Mouse (Mus musculus): ENCODE measurements around the gene Rassf1. TPM values are rescaled to one million over a fixed set of nuclear protein-coding genes. Genes with fewer than 3 reads are reported as not detected.

Gene Rassf1
- 10 to 100 TPM; 23.6 to 27.7 TPM for total RNA-seq (2021)
- long read RNA-seq, experiment 1, transcript Rassf1-201 (5 exons, 1,727 nt): major isoform, 34 of 39 reads
- long read RNA-seq, experiment 1, partial matches to known transcripts: 3 of 39 reads
- long read RNA-seq, experiment 1, other reads (novel, unspliced or antisense): 2 of 39 reads
- long read RNA-seq, experiment 2, transcript Rassf1-201 (5 exons, 1,727 nt): major isoform, 14 of 19 reads
- long read RNA-seq, experiment 2, partial matches to known transcripts: 1 of 19 reads
- long read RNA-seq, experiment 2, other reads (novel, unspliced or antisense): 3 of 19 reads

- peak; percentile 84 for DNase-seq
Measured at GRCm38 (mm10) chr9:107551117-107551889, at the start of gene Rassf1. TSS of gene Rassf1 (plus strand) at chr9:107551555.

DNA sequence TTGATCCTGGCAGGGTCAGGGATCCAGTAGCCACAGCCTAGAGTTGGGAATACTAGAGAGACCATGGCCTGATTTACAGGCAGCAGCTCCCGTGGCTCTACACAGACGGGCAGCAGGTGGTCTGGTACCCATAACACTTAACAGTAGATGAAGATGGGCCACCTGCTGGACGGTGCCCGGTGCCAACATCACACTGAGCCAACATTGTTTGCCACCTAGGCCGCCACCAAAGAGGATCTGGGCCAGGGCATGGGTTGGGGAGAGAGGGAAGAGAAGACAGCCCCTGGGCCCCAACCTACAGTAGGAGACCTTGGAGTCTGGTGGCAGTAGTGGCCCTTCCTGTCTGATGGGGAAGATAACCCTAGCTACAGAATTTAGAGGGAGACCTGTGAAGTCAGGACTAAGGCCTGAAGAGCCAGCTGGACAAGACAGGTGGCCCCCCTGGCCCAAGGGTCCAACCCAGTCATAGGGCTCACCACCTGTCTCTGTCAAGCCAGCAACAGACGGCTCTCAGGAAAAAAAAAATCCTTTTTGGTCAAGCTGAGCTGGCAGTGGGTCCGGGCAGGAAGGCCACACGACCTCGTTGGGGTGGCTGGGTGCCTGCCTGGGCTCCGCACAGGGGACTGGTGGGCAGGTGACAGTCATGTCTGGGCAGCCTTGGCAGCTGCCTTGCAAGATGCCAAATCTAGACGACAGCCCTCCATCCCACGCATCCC, 49.1 kb upstream of the Rassf1 start:
- no peak for DNase-seq

DNA sequence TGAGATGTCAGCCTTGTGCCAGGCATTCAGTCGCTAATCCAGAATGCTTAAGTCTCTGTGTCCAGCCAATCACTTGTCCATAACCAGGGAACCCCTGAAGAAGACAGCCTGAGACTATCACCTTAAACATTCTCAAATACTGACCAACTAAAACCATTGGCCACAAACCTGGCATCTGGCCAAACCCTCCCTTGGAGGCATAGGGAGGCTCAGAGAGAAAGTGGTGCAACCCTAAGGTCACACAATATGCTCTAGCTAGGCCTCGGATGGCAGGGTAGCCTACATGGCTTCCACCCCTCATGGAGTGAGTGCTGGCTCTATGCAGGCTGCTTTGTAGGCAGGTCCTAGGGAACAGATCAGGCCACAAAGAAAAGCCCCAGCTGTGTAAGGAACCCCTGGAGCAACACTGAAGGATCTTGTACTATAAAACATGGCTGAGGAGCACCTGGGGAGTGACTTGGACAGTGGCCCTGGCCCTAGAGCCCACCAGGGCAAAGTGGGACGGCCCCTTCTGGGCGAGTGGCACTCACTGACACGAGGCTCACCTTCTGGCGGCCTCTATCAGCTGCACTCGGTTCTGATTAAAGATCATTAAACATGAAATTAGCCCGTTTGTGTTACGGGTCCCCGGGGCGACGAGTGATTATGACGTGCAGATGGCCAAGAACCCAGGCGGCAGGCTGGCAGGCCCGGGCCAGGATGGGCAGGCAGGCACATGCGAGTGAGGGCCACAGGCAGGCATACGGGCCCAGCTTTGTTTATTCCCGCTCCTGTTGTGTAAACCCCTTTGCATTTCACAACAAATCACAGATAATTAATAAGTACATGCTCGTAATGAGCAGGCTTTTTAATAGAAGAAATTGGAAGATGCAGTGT, 46.5 kb upstream of the Rassf1 start:
- DNase-seq: peak; percentile 48

DNA sequence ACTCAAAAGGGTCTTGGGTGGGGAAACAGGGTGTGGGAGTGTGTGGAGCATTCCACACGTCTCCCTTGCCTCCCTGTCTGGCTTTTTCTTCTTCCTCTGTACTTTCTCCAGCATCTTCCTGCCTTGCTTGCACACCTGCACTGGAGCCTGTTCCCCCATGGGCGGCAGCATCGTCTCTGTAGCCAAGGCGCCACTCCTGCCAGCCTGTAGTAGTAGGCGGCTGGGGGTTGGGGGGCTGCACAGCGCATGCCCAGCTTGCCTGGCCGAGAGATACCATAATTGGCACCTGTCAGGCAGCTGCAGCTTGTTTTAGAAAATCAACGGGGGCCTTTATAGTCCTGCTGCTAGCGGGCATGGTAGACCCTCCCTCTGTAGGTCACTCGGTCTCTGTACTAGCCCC, 43.1 kb upstream of the Rassf1 start:
- DNase-seq: no peak

DNA sequence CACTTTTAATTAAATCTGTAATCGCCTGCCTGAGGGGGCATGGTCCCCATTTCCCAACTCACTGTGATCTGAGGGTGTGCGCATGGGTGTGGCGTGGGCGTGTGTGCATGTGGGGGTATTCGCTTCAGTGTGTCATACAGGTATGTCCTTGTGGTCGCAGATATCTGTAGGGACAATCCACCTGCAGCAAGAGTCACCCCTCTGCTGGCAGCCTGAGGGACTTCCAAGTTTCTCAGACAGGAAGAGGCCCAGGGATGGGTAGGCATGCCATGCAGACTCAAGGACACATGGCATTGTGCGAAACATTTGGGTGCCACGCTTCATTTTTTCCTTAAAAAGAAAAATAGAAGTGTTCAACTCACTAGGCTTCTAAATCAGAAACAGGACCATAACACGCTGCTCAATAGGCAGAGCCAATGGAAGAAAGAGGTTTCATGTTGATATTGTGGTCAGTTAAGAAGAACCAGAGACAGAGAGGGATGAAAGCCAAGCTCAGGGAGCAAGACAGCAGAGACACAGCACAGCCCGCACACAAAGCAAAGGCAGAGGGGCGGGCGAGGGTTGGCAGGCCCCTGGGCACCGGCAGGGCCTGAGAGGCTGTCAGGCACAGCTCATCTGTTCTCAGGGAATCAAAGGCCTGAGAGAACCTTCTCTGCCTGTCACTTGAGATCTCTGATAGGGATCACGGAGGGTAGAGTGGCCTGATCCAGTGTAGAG, 40.8 kb upstream of the Rassf1 start:
- no peak for DNase-seq

DNA sequence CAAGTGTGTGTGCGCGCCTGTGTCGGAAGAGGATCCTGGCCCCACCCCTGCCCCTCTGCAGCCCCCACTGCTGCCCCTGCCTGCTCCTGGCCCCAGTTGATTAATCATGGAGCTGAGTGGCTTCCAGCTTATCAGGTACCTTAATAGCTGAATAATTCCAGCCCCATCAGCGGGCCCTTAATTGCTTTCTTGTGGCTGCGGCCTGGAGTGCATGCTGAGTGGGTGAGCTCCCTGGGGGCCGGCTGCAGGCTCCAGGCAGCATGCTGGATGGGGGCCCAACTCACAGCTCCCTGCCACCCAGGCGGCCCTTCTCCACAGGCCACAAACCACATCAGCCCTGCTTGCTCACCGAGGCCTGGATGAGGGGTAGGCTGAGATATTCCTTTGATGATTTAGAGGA, 39.9 kb upstream of the Rassf1 start:
- DNase-seq: no peak

DNA sequence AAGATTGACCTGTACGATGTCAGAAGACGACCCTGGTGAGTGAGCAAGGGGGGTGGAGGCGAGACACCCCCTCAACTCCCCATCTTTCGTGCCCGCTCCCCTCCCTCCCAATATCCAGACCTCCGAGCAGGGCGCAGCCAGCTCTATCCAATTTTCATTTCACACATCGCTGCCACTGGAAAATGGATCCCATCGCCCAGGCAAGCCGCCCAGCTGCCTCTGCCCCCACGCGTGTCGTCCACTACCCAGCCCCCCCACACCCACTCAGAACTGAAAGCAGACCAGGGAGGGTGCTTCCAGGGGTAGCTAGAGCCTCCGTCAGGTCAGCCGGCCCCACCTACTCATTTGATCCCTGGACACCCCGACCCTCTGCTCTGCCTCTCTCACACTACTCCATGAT, 39.0 kb upstream of the Rassf1 start:
- no peak for DNase-seq

GRCm38 (mm10) chr9:107514303-107514955, 36.9 kb upstream of the Rassf1 start:
- peak; percentile 91 for DNase-seq

GRCm38 (mm10) chr9:107520331-107520730, 31.0 kb upstream of the Rassf1 start:
- DNase-seq: no peak

GRCm38 (mm10) chr9:107521190-107521589, 30.2 kb upstream of the Rassf1 start:
- DNase-seq: no peak

- peak; percentile 65 for DNase-seq
Measured at GRCm38 (mm10) chr9:107521711-107522399, 29.5 kb upstream of the Rassf1 start.

DNA sequence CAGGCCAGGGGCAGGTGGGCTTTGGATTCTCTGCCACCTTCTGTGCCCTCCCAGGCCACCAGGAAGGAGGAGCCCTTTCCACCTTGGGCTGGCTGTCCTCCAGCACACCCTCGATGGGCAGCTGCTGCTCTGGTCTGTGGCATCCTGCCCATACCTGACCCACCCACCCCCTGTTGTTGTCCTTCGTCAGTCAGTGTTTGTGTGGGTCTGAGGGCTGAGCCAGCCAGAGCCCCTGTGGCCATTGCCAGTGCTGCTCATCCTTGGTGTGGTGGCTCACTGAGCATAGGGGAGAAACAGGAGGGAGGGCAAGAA, 29.0 kb upstream of the Rassf1 start:
- no peak for DNase-seq

DNA sequence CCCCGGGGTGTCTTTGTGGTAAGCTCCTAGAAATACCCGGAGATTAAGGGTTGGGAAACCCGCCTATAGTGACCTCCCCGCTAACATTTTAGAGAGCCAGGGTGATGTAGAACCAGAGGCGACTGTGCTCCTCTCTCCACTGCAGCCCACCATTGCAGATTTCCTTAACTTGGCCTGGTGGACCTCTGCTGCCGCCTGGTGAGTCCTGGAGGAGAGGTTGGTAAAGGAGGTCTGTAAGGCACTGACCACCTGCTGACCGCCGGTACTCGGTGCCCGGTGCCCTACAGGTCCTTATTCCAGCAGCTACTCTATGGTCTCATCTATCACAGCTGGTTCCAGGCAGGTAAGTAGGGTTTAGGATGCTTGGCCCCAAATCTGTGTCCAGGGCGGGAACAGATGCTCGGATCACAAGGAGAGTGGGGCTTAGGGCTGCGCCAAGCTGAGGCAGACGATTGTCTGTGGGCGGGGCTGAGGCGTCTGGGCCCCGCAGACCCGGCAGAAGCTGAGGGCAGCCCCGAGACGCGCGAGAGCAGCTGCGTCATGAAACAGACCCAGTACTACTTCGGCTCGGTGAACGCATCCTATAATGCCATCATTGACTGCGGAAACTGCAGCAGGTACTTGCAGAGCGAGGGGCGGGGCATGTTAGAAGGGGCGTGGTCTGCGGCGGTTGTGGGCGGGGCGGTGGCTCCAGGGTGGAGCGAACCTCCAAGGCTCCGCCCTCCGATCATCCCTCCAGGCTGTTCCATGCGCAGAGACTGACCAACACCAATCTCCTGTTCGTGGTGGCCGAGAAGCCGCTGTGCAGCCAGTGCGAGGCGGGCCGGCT, 24.9 kb upstream of the Rassf1 start:
- peak; percentile 91 for DNase-seq

DNA sequence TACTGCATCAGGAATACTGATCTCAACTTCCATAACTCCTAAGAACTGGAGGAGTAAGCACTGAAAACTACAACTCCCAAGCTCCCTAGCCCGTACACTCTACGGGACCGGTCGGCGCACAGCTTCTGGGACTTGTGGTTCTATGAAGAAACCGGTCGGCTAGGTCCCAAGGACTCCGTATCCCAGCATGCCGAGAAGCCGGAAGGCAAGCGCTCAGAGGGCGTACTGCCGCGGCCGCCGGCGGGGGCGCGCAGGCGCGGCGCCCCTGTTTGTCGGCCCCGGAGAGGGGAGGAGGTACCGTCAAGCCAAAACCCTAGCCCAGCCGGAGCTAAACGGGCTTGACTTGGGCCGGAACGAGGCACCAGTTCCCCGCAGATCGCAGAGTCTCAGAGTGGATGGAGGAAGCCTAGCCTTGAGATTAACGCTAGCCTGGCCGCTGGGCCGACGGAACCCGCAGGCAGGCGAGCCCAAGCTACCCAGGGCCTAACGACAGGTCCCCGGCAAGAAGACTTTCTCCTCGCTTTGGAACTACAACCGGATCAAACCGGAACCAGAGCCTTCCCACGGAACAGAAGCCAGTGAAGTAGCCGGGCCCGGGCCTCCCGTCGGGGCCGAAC, 17.5 kb upstream of the Rassf1 start, which contains the start of gene Tmem115:
Gene Tmem115, plus strand, starts transcription at position 155 of the 617 bp plus-strand sequence.
- DNase-seq: peak; percentile 92

DNA sequence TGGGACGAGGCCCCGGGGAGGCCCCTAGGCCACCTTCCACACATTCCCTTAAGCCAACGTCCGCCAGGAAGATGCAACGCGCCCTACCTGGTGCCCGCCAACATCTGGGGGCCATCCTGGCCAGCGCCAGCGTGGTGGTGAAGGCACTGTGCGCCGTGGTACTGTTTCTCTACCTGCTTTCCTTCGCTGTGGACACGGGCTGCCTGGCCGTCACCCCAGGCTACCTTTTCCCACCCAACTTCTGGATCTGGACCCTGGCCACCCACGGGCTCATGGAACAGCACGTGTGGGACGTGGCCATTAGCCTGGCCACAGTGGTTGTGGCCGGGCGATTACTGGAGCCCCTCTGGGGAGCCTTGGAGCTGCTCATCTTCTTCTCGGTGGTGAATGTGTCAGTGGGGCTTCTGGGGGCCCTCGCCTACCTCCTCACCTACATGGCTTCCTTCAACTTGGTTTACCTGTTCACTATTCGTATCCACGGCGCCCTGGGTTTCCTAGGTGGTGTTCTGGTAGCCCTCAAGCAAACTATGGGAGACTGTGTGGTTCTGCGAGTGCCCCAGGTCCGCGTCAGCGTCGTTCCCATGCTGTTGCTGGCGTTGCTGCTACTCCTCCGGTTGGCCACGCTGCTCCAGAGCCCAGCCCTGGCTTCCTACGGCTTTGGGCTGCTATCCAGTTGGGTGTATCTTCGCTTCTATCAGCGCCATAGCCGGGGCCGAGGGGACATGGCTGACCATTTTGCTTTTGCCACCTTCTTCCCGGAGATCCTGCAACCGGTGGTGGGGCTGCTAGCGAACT, 16.8 kb upstream of the Rassf1 start:
- DNase-seq: peak; percentile 58

DNA sequence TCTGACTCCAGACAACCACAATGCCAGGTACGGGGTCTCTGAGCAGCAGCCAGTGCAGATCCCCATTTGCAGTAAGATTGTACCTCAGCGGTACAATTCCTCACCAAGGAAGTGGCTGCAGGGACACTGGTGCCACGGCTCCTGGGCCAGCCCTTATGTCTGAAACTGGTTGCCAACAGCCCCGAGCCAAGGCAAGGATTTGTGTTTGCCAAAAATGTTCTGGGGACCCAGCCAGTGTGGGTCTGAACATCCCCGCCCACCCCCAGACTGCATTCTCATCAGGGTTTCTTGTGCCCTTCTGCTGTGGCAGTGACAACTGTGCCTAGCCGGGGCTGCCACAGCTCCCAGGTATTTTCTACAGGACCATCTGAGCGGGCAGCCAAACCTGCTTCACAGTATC, 13.1 kb upstream of the Rassf1 start:
- no peak for DNase-seq

GRCm38 (mm10) chr9:107538711-107539110, 12.6 kb upstream of the Rassf1 start:
- no peak for DNase-seq

- DNase-seq: no peak
Measured at GRCm38 (mm10) chr9:107539940-107540339, 11.4 kb upstream of the Rassf1 start.

All from adrenal gland, postnatal 10 days (tissue).